Mouse (Mus musculus): ENCODE data around the gene Zfyve28.

Gene Zfyve28

DNA sequence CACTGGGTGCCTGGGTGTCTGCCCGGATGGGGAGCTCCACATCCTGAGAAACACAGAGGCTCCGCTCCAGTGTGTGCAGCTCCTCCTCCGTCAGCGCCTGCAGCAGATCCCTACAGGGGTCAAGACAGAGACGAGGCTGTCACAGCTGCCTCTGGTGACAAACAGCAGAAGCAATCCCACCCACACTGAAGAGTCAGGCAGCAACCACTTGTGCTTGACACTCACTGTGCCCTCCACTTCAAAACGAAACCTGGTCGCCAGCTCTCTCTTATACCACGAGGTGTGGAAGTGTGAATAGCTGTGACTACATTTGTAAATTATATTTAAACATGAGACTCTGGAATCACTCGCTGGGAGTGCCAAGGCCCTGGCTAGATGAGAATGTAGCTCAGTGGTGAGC, 70.5 kb downstream of the Zfyve28 start:
- no peak for ATAC-seq (ENCODE audit: insufficient number of reproducible peaks, low FRiP score, low TSS enrichment)

DNA sequence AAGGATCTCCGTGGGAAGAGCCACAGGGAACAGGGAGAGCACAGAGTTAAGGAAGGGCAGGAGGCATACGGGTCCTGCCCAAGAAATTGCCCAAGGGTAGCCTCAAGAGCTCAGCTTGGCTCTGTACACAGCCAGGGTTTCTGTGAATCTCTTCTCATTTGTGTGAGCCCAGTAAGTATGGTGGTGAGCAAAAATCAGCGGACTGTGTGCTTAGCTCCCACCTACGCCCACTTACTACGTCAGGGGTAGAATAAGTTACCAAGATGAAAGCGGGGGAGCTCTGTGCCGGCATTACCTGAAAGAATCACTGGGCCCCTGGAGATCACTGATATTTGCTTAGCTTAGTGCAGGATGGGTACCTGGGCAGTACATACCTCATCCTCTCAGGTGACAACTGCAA, 72.2 kb downstream of the Zfyve28 start:
- no peak for ATAC-seq (ENCODE audit: insufficient number of reproducible peaks, low FRiP score, low TSS enrichment)

DNA sequence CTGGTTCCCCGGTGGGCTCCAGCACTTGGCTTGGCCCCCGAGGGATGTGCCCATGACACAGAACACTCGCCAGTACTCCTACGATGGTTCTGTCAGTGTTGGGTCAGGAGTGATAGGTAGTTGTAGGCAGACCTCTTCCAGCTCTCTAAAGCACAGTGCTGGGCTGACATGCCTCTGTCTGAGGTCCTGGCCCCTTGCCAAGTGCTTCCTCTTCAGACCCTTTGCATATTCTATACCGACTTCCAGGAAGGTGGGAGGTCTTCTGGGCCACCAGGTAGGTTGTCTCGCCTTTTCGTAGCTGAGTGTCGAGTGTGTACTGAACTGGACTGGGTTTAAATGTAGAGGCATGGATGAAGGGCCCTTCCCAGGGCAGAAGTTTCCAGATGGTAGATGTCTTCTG, 74.6 kb downstream of the Zfyve28 start:
- no peak for ATAC-seq (ENCODE audit: insufficient number of reproducible peaks, low FRiP score, low TSS enrichment)

DNA sequence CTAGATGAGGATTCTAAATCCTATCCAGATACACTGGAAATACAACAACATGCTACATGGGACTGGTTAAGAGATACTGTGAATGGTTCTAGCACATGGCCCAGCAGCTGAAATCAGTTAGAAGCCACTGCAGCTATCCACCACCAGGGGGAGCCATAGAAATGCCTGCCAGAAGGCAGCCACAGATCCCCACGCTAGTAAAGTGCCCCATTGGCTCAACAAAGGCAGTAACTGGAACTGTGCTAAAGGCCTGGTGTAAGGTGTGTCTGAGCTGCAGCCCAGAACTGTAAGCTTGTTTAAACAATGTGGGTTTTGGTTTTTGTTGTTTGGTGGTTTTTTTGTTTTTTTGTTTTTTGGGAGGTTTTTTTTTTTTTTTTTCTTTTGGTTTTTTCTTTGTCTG, 78.0 kb downstream of the Zfyve28 start:
- peak; percentile 36 for ATAC-seq (ENCODE audit: insufficient number of reproducible peaks, low FRiP score, low TSS enrichment)

DNA sequence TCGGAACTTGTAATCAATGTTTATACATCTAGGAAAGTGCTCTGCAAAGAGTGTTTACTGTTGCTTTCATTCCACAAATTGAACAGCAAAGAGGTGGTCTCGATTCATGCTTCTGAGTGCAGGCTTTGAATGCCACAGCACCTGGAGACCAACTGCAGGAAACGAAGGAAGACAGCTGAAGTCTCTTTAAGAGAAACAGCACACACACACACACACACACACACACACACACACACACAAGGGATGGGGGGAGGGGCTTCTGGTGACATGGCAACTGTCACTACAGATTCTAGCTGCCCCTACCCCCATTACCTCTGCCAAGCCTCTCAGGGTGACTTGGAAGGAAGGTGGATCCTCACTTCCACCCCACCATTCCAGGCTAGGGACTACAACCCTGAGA, 80.7 kb downstream of the Zfyve28 start:
- no peak for ATAC-seq (ENCODE audit: insufficient number of reproducible peaks, low FRiP score, low TSS enrichment)

DNA sequence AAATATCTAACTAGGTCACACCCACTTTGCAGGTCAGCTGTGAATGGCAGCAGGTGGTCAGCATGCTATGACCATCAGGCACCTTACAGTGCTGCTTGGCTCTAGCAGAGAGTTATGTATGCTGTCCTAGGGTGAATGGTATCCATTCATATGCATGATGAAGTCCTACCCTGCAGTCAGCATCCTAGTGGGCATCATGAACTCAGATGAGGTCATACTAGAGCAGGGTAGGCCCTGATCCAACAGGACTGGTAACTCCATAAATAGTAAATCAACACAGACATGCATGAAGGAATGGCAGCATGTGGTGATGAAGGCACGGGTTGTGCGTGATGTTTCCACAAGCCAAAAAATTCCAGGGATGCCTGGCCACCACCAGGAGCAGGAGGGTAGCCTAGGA, 82.5 kb downstream of the Zfyve28 start:
- no peak for ATAC-seq (ENCODE audit: insufficient number of reproducible peaks, low FRiP score, low TSS enrichment)

DNA sequence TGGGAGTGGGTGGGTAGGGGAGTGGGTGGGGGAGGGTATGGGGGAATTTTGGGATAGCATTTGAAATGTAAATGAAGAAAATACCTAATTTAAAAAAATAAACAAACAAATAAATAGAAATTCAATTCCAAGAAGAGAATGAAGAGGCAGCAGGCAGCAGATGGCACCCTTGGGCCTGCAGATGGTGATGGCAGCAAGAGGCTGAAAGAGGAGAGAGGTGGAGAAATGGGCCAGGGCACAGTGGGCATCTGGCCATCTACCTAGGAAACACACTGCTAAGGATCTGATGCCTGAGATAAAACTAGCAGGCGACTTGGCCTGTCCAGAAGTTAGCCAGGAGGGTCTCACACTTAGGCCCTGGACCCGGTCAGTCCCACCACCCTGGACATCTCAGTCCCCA, 83.3 kb downstream of the Zfyve28 start:
- peak; percentile 63; the same call in 1 of the 2 replicates for ATAC-seq (ENCODE audit: insufficient number of reproducible peaks, low FRiP score, low TSS enrichment)

DNA sequence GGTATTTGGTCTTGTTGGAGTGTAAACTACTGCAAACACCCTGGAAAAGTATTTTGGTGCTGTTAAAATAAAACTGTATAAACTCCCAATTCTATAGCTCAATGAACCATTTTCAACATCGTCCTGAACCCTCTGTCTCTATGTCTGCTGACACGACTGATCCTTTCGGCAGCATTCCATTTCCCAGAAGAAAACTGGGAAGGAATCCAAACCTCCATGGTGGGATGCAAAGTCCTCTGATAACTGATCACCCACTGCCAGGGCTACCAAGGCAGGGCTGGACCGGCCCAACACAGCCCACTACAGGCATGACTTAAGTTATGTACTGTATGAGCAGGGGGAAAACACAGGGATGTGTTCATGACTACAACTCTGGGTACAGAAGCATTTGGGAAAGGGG, 86.2 kb downstream of the Zfyve28 start:
- no peak for ATAC-seq (ENCODE audit: insufficient number of reproducible peaks, low FRiP score, low TSS enrichment)

DNA sequence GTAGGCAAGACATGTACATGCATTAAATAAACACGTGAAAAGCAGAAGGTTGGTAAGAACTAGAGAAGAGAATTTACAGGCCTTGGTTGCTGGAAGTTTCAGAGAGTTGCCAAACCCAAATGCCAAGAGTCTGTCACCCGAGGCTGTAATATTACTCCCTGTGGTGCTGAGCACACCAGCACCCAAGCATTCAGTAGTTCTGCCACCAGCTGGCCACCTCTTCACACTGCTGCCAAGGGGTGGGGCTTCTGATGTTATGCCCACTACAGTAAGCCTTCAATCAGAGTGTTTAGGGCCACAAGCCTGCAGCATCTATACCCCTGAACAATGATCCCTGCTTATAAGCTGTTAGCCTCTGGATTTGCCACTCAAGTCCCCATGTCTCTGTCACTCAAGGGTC, 86.9 kb downstream of the Zfyve28 start:
- no peak for ATAC-seq (ENCODE audit: insufficient number of reproducible peaks, low FRiP score, low TSS enrichment)

DNA sequence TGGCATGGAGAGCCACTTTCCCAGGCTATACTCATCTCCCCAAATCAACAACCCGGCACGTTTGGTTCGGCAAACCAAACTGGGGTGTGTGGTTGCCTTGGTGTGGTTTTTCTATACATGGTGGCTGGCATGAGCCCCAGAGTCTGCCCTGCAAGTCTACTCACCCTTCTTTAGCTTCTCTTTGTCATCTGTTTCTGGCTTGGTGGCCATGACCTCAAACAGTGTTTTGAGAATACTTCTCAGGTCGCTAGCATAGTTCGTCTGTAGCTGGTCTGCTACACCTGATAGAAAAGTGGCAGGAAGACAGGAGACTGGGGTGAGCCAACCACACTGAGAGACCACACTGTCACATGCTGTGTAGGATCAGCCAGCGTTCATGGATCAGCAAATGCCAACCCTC, 89.6 kb downstream of the Zfyve28 start:
- no peak for ATAC-seq (ENCODE audit: insufficient number of reproducible peaks, low FRiP score, low TSS enrichment)

DNA sequence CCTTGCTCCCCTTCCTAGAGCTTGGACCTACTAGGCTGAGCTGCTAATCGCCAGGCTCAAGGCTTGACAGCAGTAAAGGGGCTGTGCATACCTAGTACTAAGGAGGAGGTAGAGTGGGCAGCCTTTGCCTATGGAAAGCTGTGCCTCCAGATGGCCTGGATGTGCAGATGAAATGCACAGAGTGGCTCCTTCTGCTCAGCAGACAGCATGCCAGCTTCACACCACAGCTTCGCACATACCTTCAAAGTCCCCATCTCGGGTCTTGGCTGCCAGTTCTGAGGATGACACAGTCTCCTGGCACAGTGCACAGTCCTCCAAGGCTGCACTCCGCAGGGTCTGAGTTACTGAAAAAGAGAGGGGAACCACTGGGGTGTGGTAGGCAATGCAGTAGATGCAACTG, 91.0 kb downstream of the Zfyve28 start:
- ATAC-seq (ENCODE audit: insufficient number of reproducible peaks, low FRiP score, low TSS enrichment): peak; percentile 33

DNA sequence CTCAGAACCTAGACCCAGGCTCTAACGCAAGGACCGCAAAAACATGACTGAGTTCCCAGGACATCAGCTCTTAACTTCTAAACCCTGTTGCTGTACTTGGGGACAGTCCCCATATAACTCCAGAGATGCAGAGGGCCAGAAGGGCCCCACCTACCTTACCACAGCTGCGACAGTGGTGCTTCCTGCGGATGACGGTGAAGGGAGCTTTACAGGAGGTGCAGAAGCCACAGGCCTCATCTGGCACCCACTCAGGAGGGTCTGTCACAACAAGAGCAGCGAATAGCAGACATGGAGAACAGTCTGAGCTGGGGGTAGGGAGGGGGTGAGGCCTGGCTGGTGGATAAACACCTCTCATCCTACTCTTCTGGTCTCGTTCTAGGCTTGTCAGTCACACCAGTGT, 91.8 kb downstream of the Zfyve28 start:
- no peak for ATAC-seq (ENCODE audit: insufficient number of reproducible peaks, low FRiP score, low TSS enrichment)

DNA sequence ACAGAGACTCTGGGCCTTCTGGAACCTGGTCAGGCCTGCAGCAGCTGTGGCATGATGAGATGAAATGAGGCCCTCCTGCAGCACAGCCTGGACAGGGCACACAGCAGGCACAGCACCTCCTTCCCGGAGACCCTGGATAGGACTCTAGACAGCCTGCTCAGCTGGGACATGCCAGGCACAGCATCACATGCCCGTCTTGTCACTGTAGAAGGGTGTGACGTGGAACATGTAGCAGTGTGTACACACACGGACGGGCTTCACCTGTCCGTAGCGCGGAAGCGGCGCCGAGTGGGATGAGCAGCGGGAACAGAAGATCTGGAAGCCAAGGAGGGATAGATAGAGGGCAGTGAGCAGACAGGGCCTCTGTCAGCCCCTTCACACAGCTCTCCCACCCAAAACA, 92.5 kb downstream of the Zfyve28 start:
- no peak for ATAC-seq (ENCODE audit: insufficient number of reproducible peaks, low FRiP score, low TSS enrichment)

DNA sequence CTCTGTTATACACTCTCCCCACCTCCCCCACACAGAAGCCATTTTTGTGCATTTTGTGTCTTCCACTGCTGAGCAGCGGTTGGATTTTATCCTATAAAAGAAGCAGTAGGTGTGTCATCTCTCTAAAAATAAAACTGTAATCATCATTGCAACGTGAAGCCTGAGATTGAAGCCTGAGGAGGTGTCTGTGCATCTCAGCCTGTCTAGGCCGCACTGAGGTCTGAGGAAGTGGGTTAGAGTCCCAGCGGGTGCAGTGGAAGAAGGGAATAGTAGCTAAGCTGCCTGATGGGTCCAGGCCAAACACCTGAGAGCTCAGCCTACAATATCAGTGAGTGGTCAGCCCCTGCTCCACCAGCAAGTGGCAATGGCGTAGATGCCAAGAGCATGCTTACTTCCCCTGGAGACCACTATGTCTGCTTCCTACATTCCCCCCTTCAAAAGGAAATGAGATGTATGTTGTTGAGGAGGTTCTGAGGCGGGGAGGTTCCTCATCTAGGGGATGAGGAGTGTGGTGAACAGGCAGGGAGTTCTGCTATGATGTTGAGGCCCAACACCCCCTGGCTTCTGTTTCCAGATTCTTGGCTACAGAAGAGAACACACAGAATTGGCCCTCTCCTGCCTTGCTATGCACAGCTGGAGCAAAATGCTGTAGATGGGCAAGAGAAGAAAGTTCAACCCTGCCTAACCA, 93.1 kb downstream of the Zfyve28 start:
- no peak for ATAC-seq (ENCODE audit: insufficient number of reproducible peaks, low FRiP score, low TSS enrichment)

DNA sequence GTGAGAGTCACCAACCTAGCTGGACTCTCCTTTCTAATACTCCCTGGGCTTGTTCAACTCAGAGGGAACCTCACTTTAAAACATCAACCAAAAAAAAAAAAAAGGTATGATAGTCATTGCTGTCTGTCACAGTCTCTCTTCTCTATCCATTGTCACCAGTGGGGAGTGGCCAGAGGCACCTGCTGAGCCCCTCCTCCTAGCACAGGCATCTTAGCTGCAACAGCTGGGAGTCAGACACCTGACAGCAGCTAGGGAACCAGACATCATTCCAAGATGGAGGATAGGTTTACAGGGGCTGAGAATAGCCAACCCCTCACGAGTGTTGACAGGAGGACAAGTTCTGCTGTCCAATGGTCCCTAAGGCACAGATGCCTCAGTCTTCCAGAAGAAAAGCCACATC, 93.8 kb downstream of the Zfyve28 start:
- ATAC-seq (ENCODE audit: insufficient number of reproducible peaks, low FRiP score, low TSS enrichment): no peak

DNA sequence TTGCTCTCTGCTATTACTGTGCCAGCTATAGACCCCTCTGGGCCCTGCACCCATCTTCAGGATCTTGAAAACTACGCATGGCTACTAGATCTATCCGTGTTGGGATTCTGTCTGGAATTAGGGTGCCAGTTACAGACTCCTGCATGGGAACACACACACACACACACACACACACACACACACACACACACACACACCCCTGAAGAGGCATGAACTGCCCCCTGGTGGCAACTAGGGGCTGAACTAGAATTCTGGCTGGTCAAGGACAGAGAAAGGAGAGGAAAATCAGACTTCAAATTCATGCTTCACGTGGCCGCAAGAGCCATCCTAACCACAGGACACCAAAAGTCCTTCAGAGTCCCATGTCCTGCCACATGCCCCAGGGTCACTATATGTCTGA, 96.4 kb downstream of the Zfyve28 start:
- no peak for ATAC-seq (ENCODE audit: insufficient number of reproducible peaks, low FRiP score, low TSS enrichment)

DNA sequence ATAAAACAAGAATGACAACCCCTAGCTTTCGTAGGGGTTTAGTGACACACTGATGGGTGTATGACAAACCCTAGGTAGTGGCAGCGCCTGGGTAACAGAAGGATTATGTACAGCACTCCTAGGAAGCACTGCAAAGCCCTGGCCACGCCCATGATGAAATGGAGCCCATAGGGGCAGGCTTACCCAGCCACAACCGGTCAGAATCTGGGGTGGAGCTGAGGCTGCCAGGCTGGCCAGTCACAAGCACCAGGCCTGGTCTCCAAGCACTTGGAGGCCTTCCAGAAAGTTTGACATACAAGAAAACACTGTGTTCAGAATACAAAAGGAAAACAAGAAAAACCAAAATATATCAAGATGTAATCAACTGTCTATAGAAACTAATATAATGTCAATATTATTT, 97.2 kb downstream of the Zfyve28 start:
- ATAC-seq (ENCODE audit: insufficient number of reproducible peaks, low FRiP score, low TSS enrichment): no peak

DNA sequence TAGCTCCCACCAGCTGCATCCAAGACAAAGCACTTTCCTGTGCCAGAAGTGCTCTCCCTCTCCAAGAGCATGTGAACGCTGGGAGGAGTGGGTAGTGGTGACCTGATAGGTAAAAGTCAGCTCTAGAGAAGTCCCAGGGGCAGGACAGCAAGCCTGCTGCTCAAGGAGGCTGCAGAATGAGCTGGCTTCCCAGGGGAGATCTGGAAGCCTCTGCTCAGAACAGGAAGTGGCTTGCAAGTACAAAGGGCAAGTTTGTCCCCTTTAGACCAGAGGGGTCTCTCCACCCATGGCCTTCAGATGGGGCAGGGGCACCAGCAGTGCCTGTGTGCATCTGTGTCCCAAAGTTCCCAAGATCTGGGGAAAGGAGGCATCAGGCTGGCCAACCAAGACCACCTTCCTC, 98.7 kb downstream of the Zfyve28 start:
- ATAC-seq (ENCODE audit: insufficient number of reproducible peaks, low FRiP score, low TSS enrichment): no peak

DNA sequence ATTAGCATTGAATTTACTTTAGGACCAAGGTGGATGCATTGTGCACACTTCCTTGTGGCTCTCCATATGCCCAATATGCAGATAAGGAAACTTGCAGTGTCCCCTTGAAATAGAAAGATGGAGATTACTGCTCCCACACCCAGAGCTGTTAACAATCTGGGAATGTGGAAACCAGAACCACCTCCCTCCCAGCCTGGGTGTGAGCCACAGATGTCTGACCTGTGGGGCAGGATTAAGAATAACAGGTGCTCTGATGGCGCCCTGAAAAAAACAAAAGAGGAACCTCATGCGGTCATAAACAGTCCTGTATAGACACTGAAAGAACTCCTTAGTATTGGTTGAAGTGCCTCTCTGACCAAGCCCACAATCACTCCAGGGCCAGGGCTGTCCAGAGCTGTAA, 99.4 kb downstream of the Zfyve28 start:
- no peak for ATAC-seq (ENCODE audit: insufficient number of reproducible peaks, low FRiP score, low TSS enrichment)

DNA sequence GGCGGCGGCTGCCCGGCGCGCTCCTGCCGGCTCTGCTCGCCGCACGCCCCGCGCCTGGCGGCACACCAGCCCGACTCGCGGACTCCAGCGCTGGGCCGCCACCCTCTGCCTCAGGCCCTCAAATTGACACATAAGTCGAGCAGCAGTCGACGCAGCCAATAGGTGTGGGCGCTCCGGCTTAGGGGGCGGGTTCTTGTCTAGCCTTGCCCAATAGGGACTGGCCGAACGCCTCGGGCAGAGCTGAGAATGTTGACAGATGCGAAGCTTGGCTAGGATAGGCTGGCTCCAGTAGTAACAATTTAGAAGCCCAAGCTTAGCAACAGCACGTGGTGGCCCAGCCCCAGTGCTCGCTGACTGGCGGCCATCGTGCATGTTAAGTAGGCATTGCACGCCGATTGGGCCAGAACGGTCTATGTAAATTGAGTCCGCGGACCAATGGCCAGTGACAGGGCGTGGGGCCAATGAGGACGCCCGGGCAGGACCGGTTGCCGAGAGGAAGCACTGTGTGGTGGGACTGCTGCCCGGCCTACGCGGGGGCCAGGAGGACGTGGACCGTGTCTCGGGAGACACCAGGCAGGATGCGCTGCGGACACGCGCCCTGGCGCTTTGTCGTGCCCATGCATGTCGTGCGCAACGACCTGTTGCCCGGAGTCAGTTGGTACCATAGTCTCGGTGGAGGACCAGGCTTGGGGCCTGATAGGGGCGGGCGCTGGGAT, 100.5 kb downstream of the Zfyve28 start, which contains the start of gene Mxd4:
Gene Mxd4 (minus strand): TSS at position 120 of the 716 bp plus-strand sequence.
- peak; percentile 92 for ATAC-seq (ENCODE audit: insufficient number of reproducible peaks, low FRiP score, low TSS enrichment)

DNA sequence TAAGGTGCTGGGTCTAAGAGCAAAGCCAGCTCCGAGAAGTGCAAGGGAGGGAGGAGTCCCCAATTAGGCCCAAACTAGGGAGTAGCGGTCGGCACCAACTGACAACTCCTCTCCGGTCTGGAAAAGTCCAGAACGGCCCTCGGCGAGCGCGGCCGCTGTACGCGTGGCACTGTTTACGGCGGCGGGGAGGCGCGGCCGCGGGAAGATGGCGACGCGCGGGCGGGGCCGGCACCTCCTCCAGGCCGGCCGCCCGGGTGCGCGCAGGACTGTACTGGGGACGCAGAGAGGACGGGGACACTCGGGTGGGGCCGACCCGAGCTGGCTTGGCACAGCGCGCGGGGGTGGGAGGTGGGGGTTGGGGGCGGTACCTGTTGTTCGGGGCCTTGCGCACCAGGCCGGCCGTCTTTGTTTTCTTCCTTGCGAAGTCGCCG, 101.3 kb downstream of the Zfyve28 start:
- no peak for ATAC-seq (ENCODE audit: insufficient number of reproducible peaks, low FRiP score, low TSS enrichment)

DNA sequence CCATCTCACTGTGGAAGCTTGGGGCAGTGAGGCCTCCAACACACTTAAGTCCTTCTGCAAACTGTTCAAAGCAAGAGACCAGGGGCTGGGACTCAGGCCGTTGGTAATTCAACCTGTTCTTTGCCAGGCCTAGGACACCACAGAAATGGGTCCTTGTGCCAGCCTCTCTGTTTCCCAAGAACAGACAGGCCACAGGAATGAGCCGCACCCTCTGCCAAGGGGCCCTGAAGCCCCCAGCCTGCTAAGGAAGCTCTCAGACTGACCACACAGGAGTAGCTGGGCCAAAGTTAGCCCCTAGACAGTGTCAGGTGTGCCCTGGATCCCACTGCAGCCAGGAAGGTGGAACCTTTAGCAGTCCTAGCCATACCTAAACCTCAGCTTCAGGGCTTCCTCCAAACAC, 101.9 kb downstream of the Zfyve28 start:
- no peak for ATAC-seq (ENCODE audit: insufficient number of reproducible peaks, low FRiP score, low TSS enrichment)

Data from cerebellum, adult (tissue).